Mouse (Mus musculus): Measurements from ENCODE around the gene Tmod1. TPM values are rescaled to one million over a fixed set of nuclear protein-coding genes. Genes with fewer than 3 reads are reported as not detected.

Tmod1 gene
- polyA plus RNA-seq, 1 experiment from 2014 or later, result 217 TPM

DNA sequence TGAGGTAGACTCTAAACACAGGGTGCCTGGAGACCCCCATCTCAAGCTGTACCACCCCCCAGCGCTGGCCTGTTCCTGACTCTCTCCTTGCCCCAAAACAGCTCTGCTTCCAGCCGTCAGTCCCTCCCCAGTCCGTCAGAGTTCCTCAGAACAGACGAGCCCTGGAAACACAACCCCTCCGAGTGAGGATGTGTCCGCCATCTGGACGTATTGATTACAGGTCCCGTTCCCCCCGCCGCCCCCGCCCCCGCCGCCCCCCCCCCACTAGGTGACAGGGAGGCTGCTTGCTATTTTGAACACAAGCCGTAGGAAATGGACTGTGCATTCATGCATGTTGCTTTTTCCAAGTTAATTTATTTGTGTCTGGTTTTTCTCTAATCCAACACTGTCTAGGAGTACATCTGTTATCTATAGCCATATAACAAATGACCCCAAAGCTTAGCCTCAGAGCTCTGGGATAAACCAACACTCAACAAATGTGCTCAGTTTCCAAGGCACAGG, 62.5 kb downstream of the Tmod1 start:
- Histone ChIP-seq H3K27ac (ENCODE audit: low read length) (no peak overlapping the region; the same call in 1 of the 2 replicates), H3K36me3 (ENCODE audit: control insufficient read depth, insufficient read depth) (peaks cover 18% of the 10 kb centered on the region; the same call in 1 of the 2 replicates), H3K9ac (ENCODE audit: low read length) (no peak overlapping the region), H3K4me3 (ENCODE audit: low read length) (no peak overlapping the region), H3K9me3 (replicated peaks; ENCODE audit: control insufficient read depth, low read length) (no peaks in the 10 kb centered on the region), H3K4me1 (ENCODE audit: control insufficient read depth, insufficient read depth, low read length) (peaks cover 16% of the 10 kb centered on the region), H3K4me2 (ENCODE audit: low read depth, low read length) (no peak overlapping the region), H3K27me3 (ENCODE audit: control insufficient read depth, insufficient read depth, low read length) (no peaks in the 10 kb centered on the region)
- no peak; the same call in 1 of the 2 replicates for ATAC-seq (replicated peaks; ENCODE audit: extremely low read depth, insufficient read depth, low FRiP score)
- 35% methylated on average over 14 of the region's 14 CpGs for WGBS

DNA sequence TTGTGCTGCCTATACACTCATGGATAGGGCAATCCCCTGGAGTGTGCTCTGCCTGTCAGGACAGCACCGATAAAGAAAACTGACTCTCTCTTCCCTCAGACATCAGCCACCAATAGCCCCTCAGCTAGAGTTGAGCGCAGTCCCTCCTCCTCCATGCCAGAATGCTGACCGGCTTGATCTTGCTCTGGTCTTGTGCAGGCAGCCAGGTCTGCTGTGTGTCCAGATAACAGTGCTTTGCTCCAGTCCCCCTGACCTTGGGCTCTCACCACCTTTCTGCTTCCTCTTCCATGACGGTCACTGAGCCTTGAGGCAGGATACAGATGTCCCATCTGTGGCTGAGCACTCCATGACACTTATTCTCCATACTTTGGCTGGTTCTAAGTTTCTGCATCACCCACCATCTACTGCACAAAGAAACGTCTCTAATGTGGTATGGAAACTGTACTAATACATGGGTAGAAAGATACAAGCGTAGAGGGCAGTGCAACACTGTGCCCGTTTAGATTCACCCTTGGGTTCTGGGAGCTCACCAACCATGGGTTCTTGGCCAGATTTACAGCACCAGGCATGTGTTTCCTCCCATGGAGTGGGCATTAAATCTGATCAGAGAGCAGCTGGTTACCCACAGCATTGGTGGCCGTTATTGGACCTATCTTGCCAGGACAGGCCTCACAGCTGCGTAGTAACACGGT, 63.5 kb downstream of the Tmod1 start:
- H3K4me1 ChIP-seq (ENCODE audit: control insufficient read depth, insufficient read depth, low read length), result peaks cover 16% of the 10 kb centered on the region
- no peak overlapping the region for H3K27ac ChIP-seq (ENCODE audit: low read length)
- no peaks in the 10 kb centered on the region for H3K27me3 ChIP-seq (ENCODE audit: control insufficient read depth, insufficient read depth, low read length)
- H3K9me3 ChIP-seq (replicated peaks; ENCODE audit: control insufficient read depth, low read length), result no peaks in the 10 kb centered on the region
- no peak overlapping the region for H3K9ac ChIP-seq (ENCODE audit: low read length)
- no peak overlapping the region for H3K4me3 ChIP-seq (ENCODE audit: low read length)
- peaks cover 17% of the 10 kb centered on the region for H3K36me3 ChIP-seq (ENCODE audit: control insufficient read depth, insufficient read depth)
- WGBS, result 76% methylated on average over 10 of the region's 10 CpGs
- H3K4me2 ChIP-seq (ENCODE audit: low read depth, low read length), result no peak overlapping the region
- ATAC-seq (replicated peaks; ENCODE audit: extremely low read depth, insufficient read depth, low FRiP score), result no peak

DNA sequence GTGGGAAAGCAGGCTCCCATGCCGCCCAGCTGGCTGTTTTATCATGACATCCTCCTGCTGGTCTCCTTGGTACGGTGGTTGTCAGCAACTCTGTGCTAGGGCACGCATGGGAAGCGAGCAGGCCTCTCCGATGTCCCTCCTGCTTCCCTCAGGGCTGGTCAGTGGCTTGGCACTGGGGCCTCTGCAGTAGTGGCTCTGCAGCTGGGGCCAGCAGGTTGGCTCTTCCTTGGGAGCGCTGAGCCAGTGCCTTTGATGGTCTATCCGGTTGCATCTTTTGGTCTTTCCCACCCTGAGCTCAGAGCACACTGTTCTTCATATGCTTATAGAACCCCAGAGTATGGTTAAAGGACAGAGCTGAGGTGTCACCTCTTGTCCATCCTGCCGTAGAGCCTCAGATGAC, 71.3 kb downstream of the Tmod1 start:
- no peak overlapping the region for H3K4me2 ChIP-seq (ENCODE audit: low read depth, low read length)
- H3K9ac ChIP-seq (ENCODE audit: low read length), result no peak overlapping the region
- ATAC-seq (replicated peaks; ENCODE audit: extremely low read depth, insufficient read depth, low FRiP score), result no peak
- H3K4me3 ChIP-seq (ENCODE audit: low read length), result no peak overlapping the region
- no peaks in the 10 kb centered on the region for H3K27me3 ChIP-seq (ENCODE audit: control insufficient read depth, insufficient read depth, low read length)
- WGBS, result 73% methylated on average over 8 of the region's 8 CpGs
- no peaks in the 10 kb centered on the region for H3K9me3 ChIP-seq (replicated peaks; ENCODE audit: control insufficient read depth, low read length)
- no peaks in the 10 kb centered on the region for H3K4me1 ChIP-seq (ENCODE audit: control insufficient read depth, insufficient read depth, low read length)
- H3K36me3 ChIP-seq (ENCODE audit: control insufficient read depth, insufficient read depth), result peaks cover 49% of the 10 kb centered on the region
- H3K27ac ChIP-seq (ENCODE audit: low read length), result no peak overlapping the region

DNA sequence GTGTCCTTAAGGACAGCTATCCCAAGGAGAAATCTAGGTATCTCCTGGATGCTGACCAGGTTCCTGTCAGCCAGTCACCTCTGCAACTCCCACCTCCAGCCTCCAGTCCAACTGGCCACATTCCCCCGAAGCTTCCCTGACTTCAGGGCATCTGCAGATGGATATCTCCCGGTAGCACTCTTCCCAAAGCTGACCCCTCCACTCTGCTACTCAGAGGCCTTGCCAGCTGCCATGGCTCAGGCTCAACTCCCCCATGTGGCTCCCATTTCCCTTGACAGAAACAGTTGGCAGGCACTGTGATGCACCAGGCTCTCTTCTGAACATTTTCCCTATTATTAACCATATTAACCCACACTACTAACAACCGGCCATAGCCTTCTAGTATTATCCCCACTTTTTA, 72.6 kb downstream of the Tmod1 start:
- no peak overlapping the region for H3K9ac ChIP-seq (ENCODE audit: low read length)
- H3K4me1 ChIP-seq (ENCODE audit: control insufficient read depth, insufficient read depth, low read length), result no peaks in the 10 kb centered on the region
- H3K27me3 ChIP-seq (ENCODE audit: control insufficient read depth, insufficient read depth, low read length), result no peaks in the 10 kb centered on the region
- no peak overlapping the region for H3K4me3 ChIP-seq (ENCODE audit: low read length)
- H3K4me2 ChIP-seq (ENCODE audit: low read depth, low read length), result no peak overlapping the region
- no peaks in the 10 kb centered on the region for H3K9me3 ChIP-seq (replicated peaks; ENCODE audit: control insufficient read depth, low read length)
- no peak overlapping the region for H3K27ac ChIP-seq (ENCODE audit: low read length)
- H3K36me3 ChIP-seq (ENCODE audit: control insufficient read depth, insufficient read depth), result peaks cover 59% of the 10 kb centered on the region
- WGBS, result 46% methylated on average over 3 of the region's 3 CpGs
- ATAC-seq (replicated peaks; ENCODE audit: extremely low read depth, insufficient read depth, low FRiP score), result no peak

DNA sequence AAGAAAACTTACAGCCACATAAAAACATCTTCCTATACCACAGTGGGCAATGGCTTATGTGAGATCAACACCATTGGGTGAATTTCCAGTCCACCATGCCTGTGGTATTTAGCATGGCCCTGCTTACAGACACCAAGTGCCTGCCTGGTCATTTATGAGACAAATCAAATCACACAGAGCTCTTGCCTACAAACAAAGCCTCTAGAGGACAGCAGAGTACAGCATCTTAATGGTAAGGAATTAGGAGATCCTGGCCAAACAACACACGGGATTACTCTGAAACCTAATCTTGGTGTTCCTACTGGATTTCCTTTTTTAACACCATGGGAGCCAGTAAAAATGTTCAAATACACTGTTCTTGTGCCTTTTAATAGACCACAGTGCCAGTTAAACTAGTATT, 76.6 kb downstream of the Tmod1 start:
- no peak overlapping the region for H3K4me2 ChIP-seq (ENCODE audit: low read depth, low read length)
- H3K4me3 ChIP-seq (ENCODE audit: low read length), result no peak overlapping the region
- H3K9me3 ChIP-seq (replicated peaks; ENCODE audit: control insufficient read depth, low read length), result no peaks in the 10 kb centered on the region
- ATAC-seq (replicated peaks; ENCODE audit: extremely low read depth, insufficient read depth, low FRiP score), result no peak
- no peak overlapping the region for H3K27ac ChIP-seq (ENCODE audit: low read length)
- H3K9ac ChIP-seq (ENCODE audit: low read length), result no peak overlapping the region
- no peaks in the 10 kb centered on the region for H3K27me3 ChIP-seq (ENCODE audit: control insufficient read depth, insufficient read depth, low read length)
- WGBS, result 48% methylated on average over 1 of the region's 1 CpGs
- H3K4me1 ChIP-seq (ENCODE audit: control insufficient read depth, insufficient read depth, low read length), result 0 out of 2 replicates have a peak, but pooled peaks cover 3% of the 10 kb centered on the region
- H3K36me3 ChIP-seq (ENCODE audit: control insufficient read depth, insufficient read depth), result peaks cover 63% of the 10 kb centered on the region

DNA sequence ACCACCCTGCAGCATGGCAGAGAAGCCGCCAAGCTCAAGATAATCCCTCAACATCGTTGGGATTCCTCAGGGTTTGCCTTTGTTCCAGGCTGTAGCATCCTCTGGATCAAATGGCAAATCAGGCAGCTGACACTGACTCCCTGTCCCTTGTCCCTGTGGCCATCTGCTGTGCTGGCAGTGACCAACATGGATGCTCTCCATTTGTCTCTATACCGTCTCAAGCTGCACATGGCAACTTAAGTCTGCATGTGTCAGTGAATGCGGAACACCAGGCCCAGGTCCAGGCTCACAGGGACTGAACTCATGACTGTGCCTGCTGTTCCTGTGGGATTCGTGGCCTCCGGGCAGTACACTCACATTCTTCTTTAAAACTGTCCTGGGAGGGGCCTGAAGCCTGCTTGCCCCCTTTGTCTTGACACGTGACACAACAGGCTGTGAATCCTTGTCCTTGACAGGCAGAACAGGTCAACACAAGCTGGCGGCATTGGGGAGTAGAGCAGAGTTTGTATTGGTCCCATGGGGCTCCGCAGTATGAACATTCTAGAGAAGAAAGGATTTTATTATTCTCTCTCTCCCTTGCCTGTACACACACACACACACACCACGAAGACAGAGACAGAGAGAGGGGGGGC, 77.9 kb downstream of the Tmod1 start:
- H3K27me3 ChIP-seq (ENCODE audit: control insufficient read depth, insufficient read depth, low read length), result no peaks in the 10 kb centered on the region
- peak overlapping the region; percentile 51; the same call in 1 of the 2 replicates for H3K27ac ChIP-seq (ENCODE audit: low read length)
- H3K4me2 ChIP-seq (ENCODE audit: low read depth, low read length), result no peak overlapping the region
- 65% methylated on average over 10 of the region's 10 CpGs for WGBS
- no peak for ATAC-seq (replicated peaks; ENCODE audit: extremely low read depth, insufficient read depth, low FRiP score)
- H3K4me3 ChIP-seq (ENCODE audit: low read length), result no peak overlapping the region
- no peaks in the 10 kb centered on the region for H3K9me3 ChIP-seq (replicated peaks; ENCODE audit: control insufficient read depth, low read length)
- no peak overlapping the region for H3K9ac ChIP-seq (ENCODE audit: low read length)
- H3K36me3 ChIP-seq (ENCODE audit: control insufficient read depth, insufficient read depth), result peaks cover 63% of the 10 kb centered on the region
- H3K4me1 ChIP-seq (ENCODE audit: control insufficient read depth, insufficient read depth, low read length), result 0 out of 2 replicates have a peak, but pooled peaks cover 3% of the 10 kb centered on the region

DNA sequence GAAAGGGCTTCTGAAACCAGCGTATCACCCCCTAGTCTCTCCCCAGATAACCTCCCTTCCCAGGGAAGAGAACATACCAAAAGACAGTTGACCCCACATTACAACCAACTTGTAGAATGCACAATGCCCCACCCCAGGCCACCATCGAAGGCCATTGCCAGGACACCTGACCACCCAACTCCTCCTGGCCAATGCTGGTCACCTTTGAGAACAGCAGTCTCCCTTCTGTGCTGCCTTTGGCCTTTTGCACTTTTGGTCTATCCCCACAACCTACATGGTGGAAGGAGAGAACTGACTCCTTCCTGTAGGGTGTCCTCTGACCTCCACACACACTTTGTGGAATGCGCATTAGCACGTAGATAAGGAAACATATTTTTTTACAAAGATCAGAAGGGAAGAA, 78.8 kb downstream of the Tmod1 start:
- Histone ChIP-seq H3K27ac (ENCODE audit: low read length) (no peak overlapping the region), H3K4me1 (ENCODE audit: control insufficient read depth, insufficient read depth, low read length) (0 out of 2 replicates have a peak, but pooled peaks cover 3% of the 10 kb centered on the region), H3K4me3 (ENCODE audit: low read length) (no peak overlapping the region), H3K9ac (ENCODE audit: low read length) (no peak overlapping the region), H3K4me2 (ENCODE audit: low read depth, low read length) (no peak overlapping the region), H3K27me3 (ENCODE audit: control insufficient read depth, insufficient read depth, low read length) (no peaks in the 10 kb centered on the region), H3K36me3 (ENCODE audit: control insufficient read depth, insufficient read depth) (peaks cover 58% of the 10 kb centered on the region), H3K9me3 (replicated peaks; ENCODE audit: control insufficient read depth, low read length) (no peaks in the 10 kb centered on the region)
- no peak for ATAC-seq (replicated peaks; ENCODE audit: extremely low read depth, insufficient read depth, low FRiP score)
- 84% methylated on average over 4 of the region's 4 CpGs for WGBS

DNA sequence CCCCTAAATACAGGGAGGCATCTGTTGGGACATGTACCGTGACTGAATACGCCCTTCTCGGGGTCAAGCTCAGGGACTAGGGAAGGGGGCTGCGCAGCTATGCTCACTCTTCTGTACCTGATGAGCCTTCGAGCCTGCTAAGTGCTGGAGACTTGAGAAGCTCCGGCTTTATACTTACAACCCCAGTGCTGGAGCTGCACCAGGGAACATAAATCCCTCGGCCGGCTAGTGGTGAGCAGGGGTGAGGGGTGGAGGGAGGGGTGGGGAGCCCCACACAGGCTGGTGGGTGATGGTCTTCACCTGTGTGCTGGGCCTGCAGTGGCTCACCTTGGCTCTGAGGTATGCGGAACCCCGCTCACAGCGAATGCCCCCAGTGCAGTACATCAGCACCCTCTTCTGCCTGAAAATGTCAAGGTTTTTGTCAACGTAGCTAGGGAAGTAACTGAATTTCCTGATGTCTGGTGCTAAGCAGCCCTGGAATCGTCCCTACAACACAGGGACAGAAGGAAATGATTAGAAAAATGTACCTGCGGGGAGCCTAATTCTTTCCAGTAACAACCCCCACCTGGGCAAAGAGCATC, 80.9 kb downstream of the Tmod1 start:
- Histone ChIP-seq H3K27me3 (ENCODE audit: control insufficient read depth, insufficient read depth, low read length) (no peaks in the 10 kb centered on the region), H3K4me3 (ENCODE audit: low read length) (no peak overlapping the region)
- 88% methylated on average over 14 of the region's 14 CpGs for WGBS

DNA sequence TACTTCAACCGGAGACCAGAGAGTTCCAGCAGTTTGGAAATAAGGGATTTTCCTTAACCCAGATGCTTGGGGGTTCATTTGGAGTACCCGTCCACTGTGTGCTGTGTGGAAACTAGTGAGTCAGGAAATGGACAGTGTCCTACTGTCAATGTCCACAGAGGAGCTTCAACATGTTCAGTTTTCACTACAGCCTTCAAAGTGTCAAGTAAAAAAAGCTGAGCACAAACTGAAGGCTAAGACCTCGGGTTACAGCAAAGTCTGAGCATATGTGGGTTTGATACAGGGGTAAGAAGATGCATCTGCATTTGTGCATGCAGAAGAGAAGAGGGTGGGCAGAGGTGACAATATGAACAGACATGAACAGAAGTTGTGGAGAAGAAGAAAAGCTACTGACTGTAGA, 82.0 kb downstream of the Tmod1 start:
- WGBS, result 79% methylated on average over 3 of the region's 3 CpGs
- H3K27me3 ChIP-seq (ENCODE audit: control insufficient read depth, insufficient read depth, low read length), result no peaks in the 10 kb centered on the region
- H3K36me3 ChIP-seq (ENCODE audit: control insufficient read depth, insufficient read depth), result peaks cover 53% of the 10 kb centered on the region
- 0 out of 2 replicates have a peak, but pooled peaks cover 3% of the 10 kb centered on the region for H3K4me1 ChIP-seq (ENCODE audit: control insufficient read depth, insufficient read depth, low read length)
- H3K9me3 ChIP-seq (replicated peaks; ENCODE audit: control insufficient read depth, low read length), result no peaks in the 10 kb centered on the region
- no peak overlapping the region for H3K9ac ChIP-seq (ENCODE audit: low read length)
- H3K27ac ChIP-seq (ENCODE audit: low read length), result no peak overlapping the region
- H3K4me2 ChIP-seq (ENCODE audit: low read depth, low read length), result no peak overlapping the region
- no peak overlapping the region for H3K4me3 ChIP-seq (ENCODE audit: low read length)
- ATAC-seq (replicated peaks; ENCODE audit: extremely low read depth, insufficient read depth, low FRiP score), result no peak

More for the DNA sequence above, 80.9 kb downstream of the Tmod1 start:
- no peak overlapping the region for H3K9ac ChIP-seq (ENCODE audit: low read length)
- H3K9me3 ChIP-seq (replicated peaks; ENCODE audit: control insufficient read depth, low read length), result no peaks in the 10 kb centered on the region
- 0 out of 2 replicates have a peak, but pooled peaks cover 3% of the 10 kb centered on the region for H3K4me1 ChIP-seq (ENCODE audit: control insufficient read depth, insufficient read depth, low read length)
- no peak overlapping the region for H3K27ac ChIP-seq (ENCODE audit: low read length)
- no peak for ATAC-seq (replicated peaks; ENCODE audit: extremely low read depth, insufficient read depth, low FRiP score)
- H3K4me2 ChIP-seq (ENCODE audit: low read depth, low read length), result no peak overlapping the region
- peaks cover 56% of the 10 kb centered on the region for H3K36me3 ChIP-seq (ENCODE audit: control insufficient read depth, insufficient read depth)

All from heart, embryonic 16.5 days (tissue).